Mouse (Mus musculus) lung, adult 2 months (tissue): Measurements from ENCODE around the gene Cct5.

Experiments used
- CTCF ChIP-seq: fragments of 200-500 bp; IDR thresholded peaks from 2 replicates; pipeline ENCODE4 v1.5.1; 2011; ENCODE audit warnings: mild to moderate bottlenecking, low read length, control low read depth; ENCODE audit not compliant: insufficient read depth
- POLR2A ChIP-seq: fragments of 200-500 bp; IDR thresholded peaks from 2 replicates; pipeline ENCODE4 v1.6.1; 2011; ENCODE audit warnings: low read depth, mild to moderate bottlenecking, control low read depth, low read length, borderline replicate concordance; ENCODE audit errors: extremely low read depth

- TF ChIP-seq POLR2A (no peak), CTCF (no peak)
These were observed 48.1 kb upstream of the Cct5 start for GRCm38 (mm10) chr15:31649691-31650090.
